Mouse (Mus musculus) Patski (cell line): ENCODE measurements around the gene Cxcl16. TPM values are rescaled to one million over a fixed set of nuclear protein-coding genes. Genes with fewer than 3 reads are reported as not detected.

Source experiments
- ATAC-seq: fragments of 100-300 bp; one replicate; pipeline ENCODE4 v1.8.0; 2021
- CTCF ChIA-PET: fragments of 350-600 bp; sonication (Branson Sonifier 250); formaldehyde crosslinking; loops from one replicate; lab custom pipeline; 2022; ENCODE audit warnings: inconsistent platforms; lab: Charles Lee
- POLR2A ChIA-PET: fragments of 350-600 bp; sonication (Branson Sonifier 250); formaldehyde crosslinking; loops from one replicate; lab custom pipeline; 2022; ENCODE audit warnings: antibody characterized with exemption, inconsistent platforms; lab: Charles Lee
- DNase-seq: peaks from one replicate; pipeline ENCODE4 v3.0.0-alpha.2; 2011; ENCODE audit warnings: low read depth, low spot score
- H3K27me3 ChIP-seq: fragments of 371-371 bp; one replicate; pipeline ENCODE4 v1.5.1; 2021
- CTCF ChIP-seq: fragments of 100-300 bp; IDR thresholded peaks from one replicate; pipeline ENCODE4 v1.5.1; 2021
- in situ Hi-C: fragments of 300-500 bp; cut with MboI; formaldehyde crosslinking; loops from 3 replicates; pipeline ENCODE4 v1.11.1; 2018; ENCODE audit warnings: low pct_unique_long_range_greater_than_20kb, mixed read lengths
- polyA plus RNA-seq: library from polyadenylated mRNA; unstranded; gene quantifications from one replicate; pipeline ENCODE4 v1.2.3, GENCODE M21; 2021

Cxcl16 gene
- polyA plus RNA-seq, 1 experiment from 2014 or later: 32.7 TPM

- in situ Hi-C loops: no loop called here
- TF ChIP-seq CTCF: no peak
Measured at GRCm38 (mm10) chr11:70458688-70459600, 840 bp downstream of the Cxcl16 start, which contains the start of gene Zmynd15. Gene Zmynd15, plus strand, starts transcription at chr11:70459433.

DNA sequence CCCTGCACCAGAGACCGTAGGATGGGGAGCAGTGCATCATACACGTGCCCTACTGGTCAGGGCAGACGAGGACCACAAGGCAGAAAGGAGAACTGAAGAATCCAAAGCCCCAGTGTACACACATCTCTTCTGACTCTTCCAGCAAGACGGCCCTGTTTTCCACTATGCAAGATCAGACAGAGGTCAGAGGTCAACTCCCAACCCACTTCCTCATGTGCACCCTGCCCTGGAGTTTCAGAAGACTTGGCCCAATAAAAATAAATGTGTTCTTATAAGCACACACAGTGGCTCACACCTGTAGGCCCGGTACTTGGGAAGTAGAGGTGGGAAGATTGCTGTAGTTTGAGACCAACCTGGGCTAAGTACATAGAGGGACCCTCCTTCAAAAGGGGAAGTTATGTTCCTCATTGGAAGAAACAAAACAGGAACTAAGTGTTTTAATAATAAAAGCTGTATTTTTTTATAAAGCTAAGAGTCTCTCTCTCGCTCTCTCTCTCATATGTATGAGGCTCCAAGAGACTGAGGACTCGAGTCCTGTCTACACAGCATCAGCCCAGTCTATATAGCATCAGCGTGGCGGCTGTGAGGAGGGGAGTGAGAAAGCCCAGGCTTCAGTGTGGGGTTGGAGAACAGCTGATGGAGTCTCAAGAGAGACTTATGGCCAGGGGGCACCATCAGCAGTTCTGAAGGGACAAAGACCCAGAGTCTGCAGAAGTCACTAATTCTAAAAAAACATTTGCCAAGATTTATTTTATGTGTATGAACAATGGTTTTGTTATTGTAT is 6.3 kb downstream of the Cxcl16 start:
- DNase-seq (no peak), ATAC-seq (no peak)
- ChIA-PET CTCF (interaction anchor here (1.5 kb wide), 1 partner anchor 47 kb away, joined by 16 read pairs; no protein-coding TSS in a partner anchor), POLR2A (interaction anchor here (1.6 kb wide), 1 partner anchor 47 kb away, joined by 3 read pairs; no protein-coding TSS in a partner anchor)
- TF ChIP-seq CTCF: no peak
- H3K27me3 ChIP-seq: no peaks in the 10 kb centered on the region
- in situ Hi-C loops: loop anchor here (5.0 kb wide), 2 partner anchors 41 to 49 kb away; partner anchors contain the start of gene Pelp1

More at GRCm38 (mm10) chr11:70458688-70459600, 840 bp downstream of the Cxcl16 start, which contains the start of gene Zmynd15:
- DNase-seq (no peak), ATAC-seq (no peak)
- CTCF ChIA-PET: interaction anchor here (1.5 to 1.6 kb wide), 2 partner anchors 34 to 62 kb away, joined by 4 read pairs; no protein-coding TSS in a partner anchor
- POLR2A ChIA-PET: interaction anchor here (0.7 kb wide), 1 partner anchor 12 kb away, joined by 4 read pairs; no protein-coding TSS in a partner anchor
- H3K27me3 ChIP-seq: no peaks in the 10 kb centered on the region

DNA sequence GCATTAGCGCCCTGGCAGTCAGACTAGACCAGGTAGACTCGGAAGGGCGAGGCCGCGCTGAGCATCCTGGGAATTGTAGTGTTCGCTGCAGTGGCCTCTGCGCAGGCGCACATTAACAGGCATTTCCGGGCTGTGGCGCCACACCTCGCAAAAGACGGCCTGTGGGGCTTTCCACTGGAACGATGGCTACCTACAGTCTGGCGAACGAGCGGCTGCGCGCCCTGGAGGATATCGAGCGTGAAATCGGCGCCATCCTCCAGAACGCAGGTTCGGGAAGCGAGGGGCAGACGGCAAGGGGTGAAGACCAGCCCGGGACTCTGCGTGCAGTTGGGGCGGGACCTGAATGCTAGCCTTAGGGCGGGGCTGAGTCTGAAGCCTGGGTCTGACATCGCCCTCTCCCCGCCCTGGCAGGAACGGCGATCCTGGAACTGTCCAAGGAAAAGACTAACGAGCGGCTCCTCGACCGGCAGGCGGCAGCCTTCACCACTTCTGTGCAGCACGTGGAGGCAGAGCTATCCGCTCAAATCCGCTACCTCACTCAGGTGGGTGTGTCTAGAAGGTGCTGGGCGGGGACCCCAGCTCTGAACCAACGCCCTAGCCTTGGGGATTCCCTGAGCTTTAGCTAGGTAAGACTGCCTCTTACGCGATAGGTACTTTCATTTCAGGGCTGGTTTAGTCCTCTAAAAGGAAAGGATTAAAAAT is 7.8 kb downstream of the Cxcl16 start, which contains the start of gene Med11:
Med11 (plus strand) TSS at position 123 of the 702 bp plus-strand sequence.
- ATAC-seq (peak; percentile 97), DNase-seq (peak; percentile 89)
- no peaks in the 10 kb centered on the region for H3K27me3 ChIP-seq
- ChIA-PET POLR2A (interaction anchor here (1.0 to 1.6 kb wide), 2 partner anchors 13 to 49 kb away, joined by 3 to 4 read pairs; no protein-coding TSS in a partner anchor), CTCF (interaction anchor here (0.7 to 1.5 kb wide), 18 partner anchors 15 to 69 kb away, joined by 3 to 16 read pairs (median 4); partner anchors contain the start of genes Arrb2, Gltpd2 and Tm4sf5)
- TF ChIP-seq CTCF: peak; percentile 98
- in situ Hi-C loops: loop anchor here (5.0 kb wide), 2 partner anchors 40 to 50 kb away; partner anchors contain the start of gene Pelp1

DNA sequence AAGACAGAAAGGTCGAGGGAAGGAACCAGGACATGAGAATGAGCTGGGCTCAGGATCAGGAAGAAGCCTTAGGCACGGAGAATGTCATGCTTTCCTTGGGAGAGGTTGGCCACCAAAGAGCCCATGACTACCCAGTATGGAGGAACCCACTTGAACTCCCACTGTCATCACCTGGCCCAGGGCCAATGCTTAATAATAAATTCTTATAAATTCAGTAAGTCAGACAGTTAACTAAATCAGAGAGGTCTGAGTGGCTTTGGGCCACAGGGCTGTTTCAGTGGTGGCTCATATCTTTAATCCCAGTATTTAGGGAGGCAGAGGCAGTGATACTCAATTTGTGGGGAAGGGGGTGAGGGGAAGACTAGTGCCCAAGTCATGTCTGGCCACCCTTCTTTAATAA is 8.9 kb downstream of the Cxcl16 start:
- in situ Hi-C loops: loop anchor here (5.0 kb wide), 2 partner anchors 39 to 51 kb away; partner anchors contain the start of gene Pelp1
- no peak for TF ChIP-seq CTCF
- CTCF ChIA-PET: interaction anchor here (1.1 kb wide), 1 partner anchor 49 kb away, joined by 5 read pairs; no protein-coding TSS in a partner anchor
- no peak for ATAC-seq
- POLR2A ChIA-PET: no interaction called here
- no peak for DNase-seq
- H3K27me3 ChIP-seq: no peaks in the 10 kb centered on the region

DNA sequence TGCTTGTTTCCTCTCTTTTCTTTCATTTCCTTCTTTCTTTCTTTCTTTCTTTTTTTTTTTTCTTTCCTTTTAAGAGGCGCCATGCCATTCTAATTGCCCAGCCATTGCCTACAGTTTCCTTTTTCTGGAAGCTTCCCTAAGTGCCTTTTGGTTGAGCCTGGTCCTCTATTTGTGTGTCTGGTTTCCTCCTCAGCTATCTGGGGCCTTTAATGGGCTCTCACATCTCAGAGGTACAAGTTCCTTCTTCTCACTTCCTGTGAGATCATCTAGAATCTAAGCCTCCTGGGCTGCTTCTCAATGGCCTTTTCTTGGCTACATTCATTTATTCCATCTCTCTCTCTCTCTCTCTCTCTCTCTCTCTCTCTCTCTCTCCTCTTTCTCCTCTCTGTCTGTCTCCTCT is 12.4 kb downstream of the Cxcl16 start:
- H3K27me3 ChIP-seq: no peaks in the 10 kb centered on the region
- in situ Hi-C loops: no loop called here
- DNase-seq: no peak
- CTCF ChIA-PET: interaction anchor here (0.8 kb wide), 1 partner anchor 15 kb away, joined by 3 read pairs; the partner anchor contains the start of gene Arrb2
- no peak for ATAC-seq
- TF ChIP-seq CTCF: no peak
- POLR2A ChIA-PET: interaction anchor here (0.5 to 1.4 kb wide), 2 partner anchors 8 to 11 kb away, joined by 3 to 4 read pairs; no protein-coding TSS in a partner anchor

DNA sequence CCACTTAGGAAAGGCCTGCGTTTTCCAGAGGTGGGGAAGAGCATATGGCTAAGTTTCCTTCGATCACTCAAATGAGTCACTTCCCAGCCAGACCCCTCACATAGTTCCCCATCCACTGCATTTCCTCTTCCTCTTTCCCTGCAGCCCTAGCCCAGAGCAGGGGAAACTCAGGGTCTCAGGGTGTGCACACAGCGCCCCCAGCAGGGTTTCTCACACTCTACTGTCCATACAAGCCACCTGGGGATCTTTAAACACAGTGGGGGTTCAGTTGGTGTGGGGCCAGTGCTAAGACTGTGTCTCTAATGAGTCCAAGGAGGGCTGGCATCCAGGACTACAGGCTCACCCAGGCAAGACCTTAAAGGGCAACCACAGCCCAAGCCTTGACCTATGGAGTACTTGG is 13.0 kb downstream of the Cxcl16 start:
- ATAC-seq (no peak), DNase-seq (no peak)
- CTCF ChIA-PET: interaction anchor here (0.8 to 1.1 kb wide), 2 partner anchors 15 to 32 kb away, joined by 3 to 4 read pairs; partner anchors contain the start of gene Arrb2
- in situ Hi-C loops: no loop called here
- TF ChIP-seq CTCF: no peak
- POLR2A ChIA-PET: no interaction called here
- H3K27me3 ChIP-seq: no peaks in the 10 kb centered on the region

DNA sequence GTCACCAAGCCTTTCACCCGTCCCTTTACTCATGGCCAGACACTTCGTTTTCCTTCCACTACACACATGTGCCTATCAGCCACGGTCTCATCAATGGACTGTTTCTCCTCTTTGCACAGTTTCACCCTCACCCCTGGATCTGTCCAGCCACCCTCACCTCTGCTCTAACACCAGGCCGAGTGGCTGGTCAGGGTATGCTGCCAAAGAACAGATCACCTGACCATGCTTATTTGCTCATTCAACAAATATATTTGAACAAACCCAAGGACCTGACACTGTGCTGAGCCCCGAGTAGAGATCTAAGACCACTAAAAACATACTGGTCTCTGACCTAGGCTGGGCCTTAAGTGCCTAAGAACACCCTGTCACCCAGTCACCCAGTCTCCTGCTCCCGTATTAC is 15.1 kb downstream of the Cxcl16 start:
- TF ChIP-seq CTCF: no peak
- CTCF ChIA-PET: no interaction called here
- ATAC-seq (no peak), DNase-seq (no peak)
- H3K27me3 ChIP-seq: no peaks in the 10 kb centered on the region
- POLR2A ChIA-PET: no interaction called here
- in situ Hi-C loops: no loop called here

DNA sequence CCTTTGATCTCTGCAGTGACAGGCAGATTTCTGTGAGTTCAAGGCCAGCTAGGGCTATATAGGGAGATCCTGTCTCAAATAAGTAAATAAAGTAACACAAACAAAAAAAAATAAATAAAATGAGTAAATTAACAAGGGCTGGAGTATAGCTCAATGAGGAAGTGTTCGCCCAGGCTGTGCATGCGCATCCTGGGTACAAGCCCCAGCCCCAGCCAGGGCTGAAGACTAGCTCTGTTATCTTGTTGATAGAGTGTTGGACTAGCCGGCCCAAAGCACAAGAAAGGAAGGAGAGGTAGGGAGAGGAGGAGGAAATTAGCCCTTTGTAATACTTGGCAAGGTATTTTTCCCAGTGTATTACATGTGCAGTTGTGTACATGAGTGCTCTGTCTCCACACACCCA is 15.8 kb downstream of the Cxcl16 start:
- no peak for ATAC-seq
- in situ Hi-C loops: no loop called here
- no peaks in the 10 kb centered on the region for H3K27me3 ChIP-seq
- no peak for DNase-seq
- TF ChIP-seq CTCF: no peak
- ChIA-PET CTCF (no interaction called here), POLR2A (no interaction called here)

DNA sequence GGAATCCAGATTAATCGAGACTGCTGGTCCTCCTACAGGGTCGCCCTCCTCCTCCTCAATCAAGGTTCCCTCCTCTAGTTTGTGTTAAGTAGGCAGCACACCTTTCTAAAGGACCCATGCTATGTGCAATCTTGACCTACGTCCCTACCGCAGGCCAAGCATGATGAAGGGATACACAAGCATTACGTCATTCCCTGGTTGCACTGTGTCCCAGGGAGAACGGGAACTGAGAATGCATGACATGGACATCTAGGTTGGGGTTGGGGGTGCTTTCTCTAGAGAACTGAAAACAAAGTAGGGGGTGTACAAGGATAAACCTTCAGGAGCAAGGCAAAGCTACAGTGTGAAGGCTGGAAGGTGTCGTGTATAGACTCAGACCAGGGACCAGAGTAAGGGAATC is 17.9 kb downstream of the Cxcl16 start:
- in situ Hi-C loops: no loop called here
- H3K27me3 ChIP-seq: no peaks in the 10 kb centered on the region
- no peak for TF ChIP-seq CTCF
- no peak for ATAC-seq
- CTCF ChIA-PET: no interaction called here
- no peak for DNase-seq
- POLR2A ChIA-PET: no interaction called here
